Mouse (Mus musculus) hindbrain, embryonic 15.5 days (tissue): ENCODE measurements around the gene Cdkn2aip. TPM values are rescaled to one million over a fixed set of nuclear protein-coding genes. Genes with fewer than 3 reads are reported as not detected.

Experiments used
- ATAC-seq: fragments of 200-750 bp; cut with Nextera tagmentation; 2 replicates; pipeline ENCODE4 v1.8.0; 2017; ENCODE audit warnings: low read depth, moderate number of reproducible peaks, moderate TSS enrichment; ENCODE audit not compliant: low FRiP score
- H3K27ac ChIP-seq: fragments of 300-500 bp; sonication (generic); replicated peaks from 2 replicates; pipeline ENCODE4 v1.5.1; 2015; ENCODE audit warnings: mild to moderate bottlenecking, inconsistent platforms
- H3K27me3 ChIP-seq: fragments of 300-500 bp; sonication (generic); 2 replicates; pipeline ENCODE4 v1.6.1; 2015; ENCODE audit warnings: control low read depth, inconsistent platforms
- H3K36me3 ChIP-seq: fragments of 300-500 bp; sonication (generic); 2 replicates; pipeline ENCODE4 v1.6.1; 2015; ENCODE audit warnings: control low read depth, inconsistent platforms
- H3K4me1 ChIP-seq: fragments of 300-500 bp; sonication (generic); replicated peaks from 2 replicates; pipeline ENCODE4 v1.6.1; 2015; ENCODE audit warnings: control low read depth, inconsistent platforms
- H3K4me2 ChIP-seq: fragments of 300-500 bp; sonication (generic); 2 replicates; pipeline ENCODE4 v1.6.1; 2015; ENCODE audit warnings: moderate library complexity, mild to moderate bottlenecking, inconsistent platforms
- H3K4me3 ChIP-seq: fragments of 300-500 bp; sonication (generic); 2 replicates; pipeline ENCODE4 v1.5.1; 2015; ENCODE audit warnings: mild to moderate bottlenecking, inconsistent platforms
- H3K9ac ChIP-seq: fragments of 300-500 bp; sonication (generic); 2 replicates; pipeline ENCODE4 v1.6.1; 2015; ENCODE audit warnings: inconsistent platforms
- H3K9me3 ChIP-seq: fragments of 300-500 bp; sonication (generic); 2 replicates; pipeline ENCODE4 v1.6.1; 2016; ENCODE audit warnings: control low read depth, inconsistent platforms
- WGBS: fragments of 180-500 bp; shearing (Covaris S2); methylation state at CpG from one replicate; pipeline ENCODE4 v1.1.7; 2015; 5-methylcytosine and 5-hydroxymethylcytosine counted together
- polyA plus RNA-seq: library from polyadenylated mRNA; unstranded; fragments of >200 nt; fragmentation: Nextera tagmentation; extraction: Ambion mirVana; gene quantifications from 2 replicates; pipeline ENCODE4 v1.2.1, GENCODE M21; 2015

Cdkn2aip gene
- polyA plus RNA-seq, 1 experiment from 2014 or later = 29.7 TPM

- peaks cover 5% of the 10 kb centered on the region; the same call in 1 of the 2 replicates for H3K27me3 ChIP-seq
- no peak overlapping the region for H3K4me3 ChIP-seq
- H3K4me1 ChIP-seq = 0 out of 2 replicates have a peak, but pooled peaks cover 5% of the 10 kb centered on the region
- H3K9ac ChIP-seq = no peak overlapping the region
- no peaks in the 10 kb centered on the region for H3K36me3 ChIP-seq
- 12% methylated on average over 2 of the region's 2 CpGs for WGBS
- H3K4me2 ChIP-seq = no peak overlapping the region
- H3K9me3 ChIP-seq = peaks cover 3% of the 10 kb centered on the region; the same call in 1 of the 2 replicates
- ATAC-seq = no peak
- no peak overlapping the region for H3K27ac ChIP-seq
These were observed 20.6 kb downstream of the Cdkn2aip start for GRCm38 (mm10) chr8:47693119-47693518.

- Histone ChIP-seq H3K27ac (no peak overlapping the region), H3K27me3 (peaks cover 5% of the 10 kb centered on the region; the same call in 1 of the 2 replicates), H3K36me3 (no peaks in the 10 kb centered on the region), H3K4me2 (no peak overlapping the region), H3K9me3 (peaks cover 3% of the 10 kb centered on the region; the same call in 1 of the 2 replicates), H3K4me1 (0 out of 2 replicates have a peak, but pooled peaks cover 5% of the 10 kb centered on the region), H3K9ac (no peak overlapping the region), H3K4me3 (no peak overlapping the region)
- WGBS = 70% methylated on average over 10 of the region's 10 CpGs
- no peak for ATAC-seq
These were observed 21.9 kb downstream of the Cdkn2aip start for GRCm38 (mm10) chr8:47691831-47692230.

GRCm38 (mm10) chr8:47691303-47691702 lies 22.4 kb downstream of the Cdkn2aip start:
- Histone ChIP-seq H3K4me3 (no peak overlapping the region), H3K9me3 (peaks cover 3% of the 10 kb centered on the region; the same call in 1 of the 2 replicates), H3K4me1 (0 out of 2 replicates have a peak, but pooled peaks cover 5% of the 10 kb centered on the region), H3K27me3 (peaks cover 5% of the 10 kb centered on the region; the same call in 1 of the 2 replicates), H3K36me3 (no peaks in the 10 kb centered on the region), H3K27ac (no peak overlapping the region), H3K9ac (no peak overlapping the region), H3K4me2 (peak overlapping the region; percentile 54)
- 38% methylated on average over 7 of the region's 7 CpGs for WGBS
- ATAC-seq = no peak

GRCm38 (mm10) chr8:47690674-47691078 lies 23.1 kb downstream of the Cdkn2aip start:
- Histone ChIP-seq H3K4me2 (peak overlapping the region; percentile 54), H3K27me3 (peaks cover 5% of the 10 kb centered on the region; the same call in 1 of the 2 replicates), H3K4me3 (peak overlapping the region; percentile 23), H3K9ac (no peak overlapping the region), H3K36me3 (no peaks in the 10 kb centered on the region), H3K27ac (no peak overlapping the region), H3K9me3 (peaks cover 3% of the 10 kb centered on the region; the same call in 1 of the 2 replicates), H3K4me1 (0 out of 2 replicates have a peak, but pooled peaks cover 5% of the 10 kb centered on the region)
- under 1% methylated on average over 16 of the region's 16 CpGs for WGBS
- ATAC-seq = no peak

GRCm38 (mm10) chr8:47689704-47690326 lies 23.9 kb downstream of the Cdkn2aip start:
- H3K4me3 ChIP-seq = no peak overlapping the region
- 0 out of 2 replicates have a peak, but pooled peaks cover 5% of the 10 kb centered on the region for H3K4me1 ChIP-seq
- no peak for ATAC-seq
- 55% methylated on average over 12 of the region's 12 CpGs for WGBS
- no peak overlapping the region for H3K9ac ChIP-seq
- H3K27ac ChIP-seq = no peak overlapping the region
- H3K4me2 ChIP-seq = no peak overlapping the region
- H3K36me3 ChIP-seq = no peaks in the 10 kb centered on the region
- H3K9me3 ChIP-seq = peaks cover 3% of the 10 kb centered on the region; the same call in 1 of the 2 replicates
- H3K27me3 ChIP-seq = peaks cover 5% of the 10 kb centered on the region; the same call in 1 of the 2 replicates

GRCm38 (mm10) chr8:47684441-47684840 lies 29.3 kb downstream of the Cdkn2aip start:
- H3K27me3 ChIP-seq = no peaks in the 10 kb centered on the region
- 84% methylated on average over 5 of the region's 5 CpGs for WGBS
- no peak overlapping the region for H3K4me3 ChIP-seq
- H3K27ac ChIP-seq = no peak overlapping the region
- no peak overlapping the region for H3K4me2 ChIP-seq
- no peak overlapping the region for H3K9ac ChIP-seq
- ATAC-seq = no peak
- no peaks in the 10 kb centered on the region for H3K9me3 ChIP-seq
- no peaks in the 10 kb centered on the region for H3K36me3 ChIP-seq
- H3K4me1 ChIP-seq = no peaks in the 10 kb centered on the region

GRCm38 (mm10) chr8:47683994-47684393 lies 29.7 kb downstream of the Cdkn2aip start:
- H3K27ac ChIP-seq = no peak overlapping the region
- H3K27me3 ChIP-seq = no peaks in the 10 kb centered on the region
- 92% methylated on average over 9 of the region's 9 CpGs for WGBS
- H3K4me3 ChIP-seq = no peak overlapping the region
- H3K4me2 ChIP-seq = no peak overlapping the region
- no peaks in the 10 kb centered on the region for H3K36me3 ChIP-seq
- H3K9ac ChIP-seq = no peak overlapping the region
- no peak for ATAC-seq
- H3K9me3 ChIP-seq = no peaks in the 10 kb centered on the region
- no peaks in the 10 kb centered on the region for H3K4me1 ChIP-seq

GRCm38 (mm10) chr8:47680306-47680705 lies 33.4 kb downstream of the Cdkn2aip start:
- H3K27ac ChIP-seq = no peak overlapping the region
- no peak for ATAC-seq
- no peak overlapping the region for H3K4me2 ChIP-seq
- H3K4me3 ChIP-seq = no peak overlapping the region
- no peaks in the 10 kb centered on the region for H3K36me3 ChIP-seq
- 83% methylated on average over 4 of the region's 4 CpGs for WGBS
- peaks cover 9% of the 10 kb centered on the region; the same call in 1 of the 2 replicates for H3K4me1 ChIP-seq
- H3K27me3 ChIP-seq = no peaks in the 10 kb centered on the region
- H3K9ac ChIP-seq = no peak overlapping the region
- H3K9me3 ChIP-seq = no peaks in the 10 kb centered on the region

GRCm38 (mm10) chr8:47679603-47680002 lies 34.1 kb downstream of the Cdkn2aip start:
- peaks cover 9% of the 10 kb centered on the region; the same call in 1 of the 2 replicates for H3K4me1 ChIP-seq
- no peak for ATAC-seq
- H3K4me3 ChIP-seq = no peak overlapping the region
- no peak overlapping the region for H3K4me2 ChIP-seq
- no peak overlapping the region for H3K9ac ChIP-seq
- H3K27me3 ChIP-seq = no peaks in the 10 kb centered on the region
- no peaks in the 10 kb centered on the region for H3K36me3 ChIP-seq
- H3K27ac ChIP-seq = no peak overlapping the region
- WGBS = 76% methylated on average over 1 of the region's 1 CpGs
- no peaks in the 10 kb centered on the region for H3K9me3 ChIP-seq

- WGBS = 42% methylated on average over 2 of the region's 2 CpGs
- ATAC-seq = no peak
These were observed 37.1 kb downstream of the Cdkn2aip start for GRCm38 (mm10) chr8:47676631-47677030.

GRCm38 (mm10) chr8:47676224-47676623 lies 37.5 kb downstream of the Cdkn2aip start:
- WGBS = 1% methylated on average over 15 of the region's 15 CpGs
- Histone ChIP-seq H3K9ac (peak overlapping the region; percentile 68), H3K27ac (peak overlapping the region; percentile 91; the same call in 1 of the 2 replicates), H3K4me2 (peak overlapping the region; percentile 83), H3K4me1 (peaks cover 12% of the 10 kb centered on the region; the same call in 1 of the 2 replicates), H3K36me3 (no peaks in the 10 kb centered on the region), H3K27me3 (no peaks in the 10 kb centered on the region), H3K4me3 (peak overlapping the region; percentile 95), H3K9me3 (no peaks in the 10 kb centered on the region)
- ATAC-seq = no peak

More at GRCm38 (mm10) chr8:47676631-47677030, 37.1 kb downstream of the Cdkn2aip start:
- H3K9me3 ChIP-seq = no peaks in the 10 kb centered on the region
- peak overlapping the region; percentile 83 for H3K4me2 ChIP-seq
- no peak overlapping the region for H3K9ac ChIP-seq
- no peaks in the 10 kb centered on the region for H3K27me3 ChIP-seq
- no peak overlapping the region for H3K27ac ChIP-seq
- no peaks in the 10 kb centered on the region for H3K36me3 ChIP-seq
- peaks cover 12% of the 10 kb centered on the region; the same call in 1 of the 2 replicates for H3K4me1 ChIP-seq
- peak overlapping the region; percentile 95 for H3K4me3 ChIP-seq

- Histone ChIP-seq H3K4me1 (peaks cover 12% of the 10 kb centered on the region; the same call in 1 of the 2 replicates), H3K27me3 (no peaks in the 10 kb centered on the region), H3K9me3 (no peaks in the 10 kb centered on the region), H3K27ac (peak overlapping the region; percentile 91), H3K9ac (peak overlapping the region; percentile 68), H3K4me3 (peak overlapping the region; percentile 95), H3K36me3 (no peaks in the 10 kb centered on the region), H3K4me2 (peak overlapping the region; percentile 83)
- ATAC-seq = no peak; the same call in 1 of the 2 replicates
- WGBS = under 1% methylated on average over 20 of the region's 20 CpGs
These were observed 37.9 kb downstream of the Cdkn2aip start for GRCm38 (mm10) chr8:47675786-47676185.
